Mouse (Mus musculus) C2C12 (cell line): Measurements from ENCODE around the gene Gm5678.

Experiments
- CTCF ChIP-seq: IDR thresholded peaks from one replicate; pipeline ENCODE4 v1.5.1; 2011; ENCODE audit not compliant: control insufficient read depth, insufficient read depth, insufficient read length
- MAX ChIP-seq: IDR thresholded peaks from one replicate; pipeline ENCODE4 v1.6.1; 2011; ENCODE audit warnings: mild to moderate bottlenecking, control low read depth

DNA sequence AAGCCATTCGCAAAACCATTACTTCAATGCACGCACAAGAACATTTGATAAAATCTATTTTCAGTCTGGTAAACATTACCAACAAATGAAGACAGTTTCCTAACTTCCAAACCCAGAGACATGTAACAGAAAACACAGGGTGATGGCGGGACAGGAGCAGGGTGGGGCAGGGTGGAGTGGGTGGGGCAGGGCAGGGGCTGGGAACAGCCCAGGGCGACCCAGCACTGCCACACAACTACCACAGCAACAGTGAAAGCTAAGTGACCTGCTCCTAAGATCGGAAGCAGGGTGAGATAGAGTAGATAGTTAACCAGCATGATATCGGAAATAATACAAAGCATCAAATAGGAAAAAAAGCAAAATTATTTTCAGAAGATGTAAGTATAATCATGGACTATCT lies 28.4 kb upstream of the Gm5678 start:
- TF ChIP-seq CTCF (no peak), MAX (no peak)
